Mouse (Mus musculus) limb, embryonic 13.5 days (tissue): Measurements from ENCODE around the gene Ubc. TPM values are rescaled to one million over a fixed set of nuclear protein-coding genes. Genes with fewer than 3 reads are reported as not detected.
A peak's percentile ranks its signal among the peaks of the same experiment; 100 is the strongest.

ENCODE experiments used
- ATAC-seq: fragments of 200-750 bp; cut with Nextera tagmentation; 2 replicates; pipeline ENCODE4 v1.8.0; 2017; ENCODE audit warnings: low read depth, moderate number of reproducible peaks, moderate TSS enrichment; ENCODE audit not compliant: low FRiP score
- H3K27ac ChIP-seq: fragments of 300-500 bp; sonication (generic); 2 replicates; pipeline ENCODE4 v1.5.1; 2015; ENCODE audit warnings: inconsistent platforms, mild to moderate bottlenecking, moderate library complexity
- H3K27me3 ChIP-seq: fragments of 300-500 bp; sonication (generic); 2 replicates; pipeline ENCODE4 v1.6.1; 2015; ENCODE audit warnings: mild to moderate bottlenecking, inconsistent platforms
- H3K36me3 ChIP-seq: fragments of 300-500 bp; sonication (generic); 2 replicates; pipeline ENCODE4 v1.6.1; 2015; ENCODE audit warnings: inconsistent platforms, mild to moderate bottlenecking, moderate library complexity
- H3K4me1 ChIP-seq: fragments of 300-500 bp; sonication (generic); 2 replicates; pipeline ENCODE4 v1.6.1; 2015; ENCODE audit warnings: inconsistent platforms
- H3K4me2 ChIP-seq: fragments of 300-500 bp; sonication (generic); replicated peaks from 2 replicates; pipeline ENCODE4 v1.6.1; 2015; ENCODE audit warnings: inconsistent platforms, mild to moderate bottlenecking, moderate library complexity
- H3K4me3 ChIP-seq: fragments of 300-500 bp; sonication (generic); 2 replicates; pipeline ENCODE4 v1.5.1; 2015; ENCODE audit warnings: moderate library complexity, mild to moderate bottlenecking, inconsistent platforms
- H3K9ac ChIP-seq: fragments of 300-500 bp; sonication (generic); 2 replicates; pipeline ENCODE4 v1.6.1; 2015; ENCODE audit warnings: mild to moderate bottlenecking, inconsistent platforms
- H3K9me3 ChIP-seq: fragments of 300-500 bp; sonication (generic); 2 replicates; pipeline ENCODE4 v1.6.1; 2016; ENCODE audit warnings: inconsistent platforms
- WGBS: fragments of 180-500 bp; shearing (Covaris S2); methylation state at CpG from one replicate; pipeline ENCODE4 v1.1.7; 2015; 5-methylcytosine and 5-hydroxymethylcytosine counted together
- polyA plus RNA-seq: library from polyadenylated mRNA; unstranded; fragments of >200 nt; fragmentation: Nextera tagmentation; extraction: Ambion mirVana; gene quantifications from 2 replicates; pipeline ENCODE4 v1.2.1, GENCODE M21; 2015

Gene Ubc
- polyA plus RNA-seq, 1 experiment from 2014 or later = 1,190 TPM

DNA sequence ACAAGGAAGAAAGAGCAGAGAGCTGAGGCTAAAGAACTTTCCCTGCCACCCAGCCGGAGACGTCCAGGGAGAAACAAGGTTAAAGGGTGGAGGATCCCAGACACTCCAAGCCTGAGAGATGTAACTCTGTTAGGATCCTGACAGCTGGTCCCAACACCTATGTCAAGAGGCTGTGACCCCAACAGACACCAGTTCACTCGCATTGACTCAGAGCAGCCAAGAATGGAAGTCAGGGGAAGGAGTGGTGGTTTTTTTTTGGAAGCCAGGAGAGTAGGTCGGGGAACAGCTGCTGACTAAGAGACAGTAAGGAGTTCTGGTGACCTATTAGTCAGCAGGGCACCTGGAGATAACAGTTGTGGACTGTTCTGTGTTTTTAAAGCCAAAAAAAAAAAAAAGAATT, 18.0 kb downstream of the Ubc start:
- Histone ChIP-seq H3K4me2 (no peak overlapping the region), H3K36me3 (no peaks in the 10 kb centered on the region), H3K4me3 (no peak overlapping the region), H3K9ac (no peak overlapping the region), H3K9me3 (no peaks in the 10 kb centered on the region), H3K27ac (no peak overlapping the region), H3K4me1 (no peaks in the 10 kb centered on the region), H3K27me3 (no peaks in the 10 kb centered on the region)
- no peak for ATAC-seq
- WGBS = 80% methylated on average over 4 of the region's 4 CpGs

DNA sequence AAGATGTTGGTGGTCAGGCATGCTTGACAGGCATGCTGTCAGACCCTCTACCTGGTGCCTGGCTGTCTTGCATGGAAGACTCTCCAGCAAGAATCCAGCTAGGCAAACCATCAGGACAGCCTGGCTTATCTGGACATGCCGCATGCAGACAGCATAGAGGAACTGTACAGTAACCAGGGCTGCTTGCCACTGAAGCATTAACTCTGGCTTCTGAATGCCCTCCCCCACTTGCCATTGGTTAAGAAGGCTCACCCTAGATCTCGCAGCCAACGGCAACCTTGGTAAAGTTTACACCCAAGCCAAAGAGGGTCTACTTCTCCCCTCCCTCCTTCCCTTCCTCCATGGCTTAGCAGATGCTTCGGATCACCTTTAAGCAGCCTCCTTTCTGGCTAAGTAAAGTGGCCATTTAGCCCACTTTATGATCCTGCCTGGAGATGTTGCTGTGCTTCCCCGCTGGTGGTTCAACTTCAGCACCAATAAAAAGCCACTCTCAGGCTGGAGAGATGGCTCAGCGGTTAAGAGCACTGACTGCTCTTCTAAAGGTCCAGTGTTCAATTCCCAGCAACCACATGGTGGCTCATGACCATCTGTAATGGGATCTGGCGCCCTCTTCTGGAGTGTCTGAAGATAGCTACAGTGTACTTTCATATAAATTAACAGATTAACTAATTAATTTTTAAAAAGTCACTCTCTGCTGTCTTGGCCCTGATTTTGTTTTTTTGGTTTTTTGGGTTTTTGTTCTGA, 18.9 kb downstream of the Ubc start:
- no peak overlapping the region for H3K4me3 ChIP-seq
- no peaks in the 10 kb centered on the region for H3K9me3 ChIP-seq
- H3K36me3 ChIP-seq = no peaks in the 10 kb centered on the region
- H3K9ac ChIP-seq = no peak overlapping the region
- no peaks in the 10 kb centered on the region for H3K27me3 ChIP-seq
- H3K4me1 ChIP-seq = no peaks in the 10 kb centered on the region
- ATAC-seq = no peak
- H3K27ac ChIP-seq = no peak overlapping the region
- H3K4me2 ChIP-seq = no peak overlapping the region
- WGBS = 66% methylated on average over 7 of the region's 7 CpGs

DNA sequence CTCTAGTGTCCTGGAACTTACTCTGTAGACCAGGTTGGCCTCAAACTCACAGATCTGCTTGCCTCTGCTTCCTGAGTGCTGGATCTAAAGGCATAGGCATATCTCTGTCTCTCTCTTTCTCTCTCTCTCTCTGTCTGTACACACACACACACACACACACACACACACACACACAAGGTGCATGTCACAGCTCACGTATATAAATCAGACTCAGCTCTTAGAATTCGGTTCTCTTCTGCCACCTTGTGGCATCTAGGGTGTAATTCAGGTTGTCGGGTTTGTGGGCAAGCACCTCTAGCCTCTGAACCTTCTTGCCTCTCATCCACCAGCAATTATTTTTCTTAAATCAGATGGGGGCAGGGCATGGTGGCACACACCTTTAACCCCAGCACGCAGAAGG, 21.4 kb downstream of the Ubc start:
- 1% methylated on average over 4 of the region's 4 CpGs for WGBS
- H3K36me3 ChIP-seq = no peaks in the 10 kb centered on the region
- no peaks in the 10 kb centered on the region for H3K27me3 ChIP-seq
- H3K9me3 ChIP-seq = no peaks in the 10 kb centered on the region
- no peak overlapping the region for H3K9ac ChIP-seq
- no peak overlapping the region for H3K4me3 ChIP-seq
- peak; percentile 51; the same call in 1 of the 2 replicates for ATAC-seq
- no peak overlapping the region for H3K4me2 ChIP-seq
- no peak overlapping the region for H3K27ac ChIP-seq
- no peaks in the 10 kb centered on the region for H3K4me1 ChIP-seq

DNA sequence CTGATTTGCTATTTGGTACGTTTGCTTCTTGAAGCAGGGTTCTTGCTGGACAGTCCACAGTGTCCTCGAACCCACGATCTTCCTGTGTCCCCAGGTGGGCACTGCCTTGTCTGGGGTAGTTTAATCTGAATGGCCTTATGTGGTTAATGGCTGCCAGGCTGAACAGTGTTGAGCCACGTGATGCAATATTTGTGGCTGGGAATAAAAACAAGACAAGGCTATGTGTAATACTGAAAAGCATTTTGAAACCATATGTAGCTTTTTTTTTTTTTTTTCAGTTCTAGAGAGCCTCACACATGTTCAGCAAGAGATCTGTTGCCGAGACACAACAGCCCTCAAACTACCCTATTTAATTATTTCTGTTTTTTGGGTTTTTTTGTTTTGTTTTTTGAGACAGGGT, 21.8 kb downstream of the Ubc start:
- no peaks in the 10 kb centered on the region for H3K4me1 ChIP-seq
- no peaks in the 10 kb centered on the region for H3K27me3 ChIP-seq
- H3K27ac ChIP-seq = no peak overlapping the region
- no peak for ATAC-seq
- 68% methylated on average over 5 of the region's 5 CpGs for WGBS
- no peak overlapping the region for H3K4me2 ChIP-seq
- H3K9me3 ChIP-seq = no peaks in the 10 kb centered on the region
- H3K36me3 ChIP-seq = no peaks in the 10 kb centered on the region
- H3K4me3 ChIP-seq = no peak overlapping the region
- H3K9ac ChIP-seq = no peak overlapping the region

DNA sequence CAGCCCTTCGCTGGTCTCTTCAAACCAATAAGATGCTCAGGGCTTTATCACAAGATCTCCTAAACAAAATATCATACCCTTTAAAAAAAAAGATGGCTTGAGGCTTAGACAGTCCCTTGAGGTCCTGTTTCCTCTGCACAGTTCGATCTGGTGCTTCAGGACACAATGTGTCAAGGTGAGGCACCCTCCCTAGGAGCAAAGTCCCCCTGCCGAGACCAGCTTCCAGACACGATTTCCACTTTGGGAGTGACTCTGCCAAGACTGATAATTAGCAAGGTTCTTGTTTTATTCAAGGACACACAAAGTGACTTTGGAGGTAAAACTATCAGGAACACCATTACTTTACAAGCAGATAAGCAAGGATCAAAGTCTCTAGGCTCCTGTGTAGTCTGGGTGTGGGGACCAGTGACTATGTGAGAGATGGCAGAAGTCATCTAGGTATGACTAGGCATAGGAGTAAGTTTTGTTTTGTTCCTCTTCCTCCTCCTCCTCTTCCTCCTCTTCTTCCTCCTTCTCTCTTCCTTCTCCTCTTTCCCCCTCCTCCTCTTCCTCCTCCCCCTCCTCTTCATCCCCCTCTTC, 25.1 kb downstream of the Ubc start:
- H3K27ac ChIP-seq = no peak overlapping the region
- H3K27me3 ChIP-seq = no peaks in the 10 kb centered on the region
- no peak overlapping the region for H3K4me2 ChIP-seq
- whole genome bisulfite sequencing = 74% methylated on average over 4 of the region's 4 CpGs
- no peak overlapping the region for H3K4me3 ChIP-seq
- H3K4me1 ChIP-seq = no peaks in the 10 kb centered on the region
- no peaks in the 10 kb centered on the region for H3K9me3 ChIP-seq
- H3K9ac ChIP-seq = no peak overlapping the region
- no peaks in the 10 kb centered on the region for H3K36me3 ChIP-seq
- ATAC-seq = no peak

DNA sequence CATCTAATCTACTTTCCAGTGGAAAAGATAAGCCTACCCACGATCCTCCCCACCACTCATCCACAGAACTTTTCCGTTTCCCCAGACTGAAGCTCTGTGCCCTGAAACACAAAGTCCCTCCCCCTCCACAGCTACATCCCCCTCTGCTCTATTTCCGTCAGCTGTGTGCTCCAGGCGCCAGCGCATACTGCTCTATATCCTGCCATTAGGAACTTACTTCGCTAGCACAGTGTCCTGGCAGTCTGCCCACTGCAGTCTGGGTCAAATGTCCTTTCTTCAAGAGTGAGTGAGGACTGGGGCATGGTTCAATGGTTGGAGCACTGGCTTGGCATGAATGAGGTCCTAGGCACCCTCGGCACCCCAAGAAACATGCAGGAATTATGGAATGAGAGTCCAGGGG, 26.1 kb downstream of the Ubc start:
- Histone ChIP-seq H3K4me3 (no peak overlapping the region), H3K27ac (no peak overlapping the region), H3K9ac (no peak overlapping the region), H3K4me2 (no peak overlapping the region), H3K9me3 (no peaks in the 10 kb centered on the region), H3K4me1 (no peaks in the 10 kb centered on the region), H3K36me3 (no peaks in the 10 kb centered on the region), H3K27me3 (no peaks in the 10 kb centered on the region)
- WGBS = 67% methylated on average over 7 of the region's 7 CpGs
- ATAC-seq = no peak

DNA sequence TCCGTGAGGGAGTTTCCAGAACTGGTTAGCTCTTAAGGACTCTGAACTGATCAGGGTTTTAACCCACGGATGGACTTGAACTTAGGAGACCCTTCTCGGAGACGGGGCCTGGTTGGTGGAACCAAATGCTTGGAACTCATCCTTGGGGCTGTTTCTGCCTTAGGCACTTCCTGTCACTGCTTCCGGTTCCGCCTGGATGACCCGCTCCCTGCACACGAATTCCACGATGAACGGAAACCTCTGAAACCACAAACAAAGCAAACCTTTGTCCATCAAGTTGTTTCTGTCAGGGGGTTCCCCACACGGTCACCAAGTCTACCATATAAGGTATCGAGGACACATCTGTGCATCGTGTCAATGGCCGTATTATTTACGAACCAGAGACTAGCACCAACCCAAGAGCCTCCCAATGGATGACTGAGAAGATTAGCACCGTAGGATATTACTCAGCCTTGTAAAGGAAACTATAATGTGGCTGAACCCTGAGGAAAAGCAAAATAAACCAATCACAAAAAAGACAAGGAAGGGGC, 29.0 kb downstream of the Ubc start:
- ATAC-seq = no peak
- no peaks in the 10 kb centered on the region for H3K4me1 ChIP-seq
- H3K36me3 ChIP-seq = no peaks in the 10 kb centered on the region
- no peak overlapping the region for H3K4me2 ChIP-seq
- H3K27ac ChIP-seq = no peak overlapping the region
- no peak overlapping the region for H3K4me3 ChIP-seq
- no peak overlapping the region for H3K9ac ChIP-seq
- WGBS = 75% methylated on average over 16 of the region's 16 CpGs
- H3K27me3 ChIP-seq = no peaks in the 10 kb centered on the region
- H3K9me3 ChIP-seq = no peaks in the 10 kb centered on the region

DNA sequence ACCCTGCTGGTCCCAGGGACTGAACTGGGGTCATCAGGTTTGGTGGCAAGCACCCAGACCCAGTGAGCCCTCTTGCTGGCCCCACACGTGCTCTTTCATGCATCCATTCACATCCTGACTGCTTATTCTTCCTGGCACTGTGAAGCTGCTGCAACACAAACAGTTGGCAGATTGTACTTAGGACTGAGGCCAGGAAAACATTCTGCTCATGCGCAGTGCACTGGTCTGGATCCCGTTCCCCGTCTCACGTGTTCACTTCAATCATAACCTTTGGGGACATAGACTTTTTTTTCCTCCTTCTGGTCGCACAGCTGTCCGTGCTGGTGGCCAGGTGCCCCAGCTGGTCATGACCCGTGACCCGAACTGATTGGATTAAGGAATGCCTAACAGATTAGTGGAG, 29.4 kb downstream of the Ubc start:
- Histone ChIP-seq H3K4me3 (no peak overlapping the region), H3K27ac (no peak overlapping the region), H3K4me2 (no peak overlapping the region), H3K27me3 (no peaks in the 10 kb centered on the region), H3K9me3 (no peaks in the 10 kb centered on the region), H3K9ac (no peak overlapping the region), H3K4me1 (peaks cover 5% of the 10 kb centered on the region), H3K36me3 (no peaks in the 10 kb centered on the region)
- ATAC-seq = no peak
- 78% methylated on average over 9 of the region's 9 CpGs for WGBS

DNA sequence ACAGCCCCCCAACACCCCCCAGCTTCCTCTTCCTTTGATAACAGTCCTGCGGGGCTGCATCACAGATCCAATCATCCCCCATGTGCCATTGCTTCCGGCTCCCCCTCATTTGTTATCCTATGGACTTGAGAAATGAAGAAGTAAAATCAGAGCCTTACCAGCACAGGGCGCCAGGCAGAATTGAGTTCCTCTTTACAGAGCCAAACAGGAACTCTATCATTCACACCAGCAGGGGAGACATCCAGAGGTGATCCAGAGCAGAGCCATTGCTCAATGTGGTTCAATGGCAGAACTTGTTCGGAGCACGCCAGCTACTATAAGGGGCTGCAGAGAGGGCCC, 31.8 kb downstream of the Ubc start:
- H3K9me3 ChIP-seq = 0 out of 2 replicates have a peak, but pooled peaks cover 1% of the 10 kb centered on the region
- peaks cover 13% of the 10 kb centered on the region for H3K4me1 ChIP-seq
- H3K27ac ChIP-seq = no peak overlapping the region
- H3K36me3 ChIP-seq = no peaks in the 10 kb centered on the region
- no peak overlapping the region for H3K9ac ChIP-seq
- no peaks in the 10 kb centered on the region for H3K27me3 ChIP-seq
- 81% methylated on average over 5 of the region's 5 CpGs for WGBS
- H3K4me2 ChIP-seq = no peak overlapping the region
- H3K4me3 ChIP-seq = no peak overlapping the region
- no peak for ATAC-seq

DNA sequence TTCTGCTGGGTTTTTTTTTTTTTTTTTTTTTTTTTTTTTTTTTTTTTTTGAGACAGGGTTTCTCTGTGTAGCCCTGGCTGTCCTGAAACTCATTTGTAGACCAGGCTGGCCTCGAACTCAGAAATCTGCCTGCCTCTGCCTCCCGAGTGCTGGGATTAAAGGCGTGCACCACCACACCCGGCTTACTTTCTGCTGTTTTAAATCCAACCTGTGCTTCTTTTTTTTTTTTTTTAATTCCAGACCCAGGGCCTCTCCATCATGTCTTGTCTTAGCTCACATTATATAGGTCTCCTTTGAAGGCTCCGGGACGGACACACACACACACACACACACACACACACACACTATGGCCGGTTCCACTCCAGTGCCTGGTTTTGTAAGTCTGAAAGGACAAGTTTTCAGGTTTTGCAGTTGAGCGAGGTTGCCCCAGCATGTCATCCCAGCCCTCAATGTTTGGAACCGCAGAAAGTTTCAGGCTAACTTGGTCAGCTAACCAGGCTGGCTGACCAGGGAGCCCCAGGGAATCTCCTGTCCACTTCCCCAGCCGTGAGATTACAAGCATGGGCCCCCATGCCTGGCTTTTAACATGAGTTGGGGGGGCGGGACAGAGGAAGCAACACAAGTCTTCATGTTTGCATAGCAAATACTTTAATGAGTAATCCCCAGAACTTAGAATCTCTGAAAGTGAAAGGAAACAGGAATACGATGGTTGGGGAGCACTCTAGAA, 32.3 kb downstream of the Ubc start:
- H3K4me1 ChIP-seq = peaks cover 13% of the 10 kb centered on the region
- no peaks in the 10 kb centered on the region for H3K27me3 ChIP-seq
- no peaks in the 10 kb centered on the region for H3K36me3 ChIP-seq
- no peak overlapping the region for H3K4me3 ChIP-seq
- WGBS = 81% methylated on average over 12 of the region's 12 CpGs
- H3K27ac ChIP-seq = no peak overlapping the region
- H3K9me3 ChIP-seq = peaks cover 7% of the 10 kb centered on the region; the same call in 1 of the 2 replicates
- H3K9ac ChIP-seq = no peak overlapping the region
- H3K4me2 ChIP-seq = no peak overlapping the region
- no peak for ATAC-seq

DNA sequence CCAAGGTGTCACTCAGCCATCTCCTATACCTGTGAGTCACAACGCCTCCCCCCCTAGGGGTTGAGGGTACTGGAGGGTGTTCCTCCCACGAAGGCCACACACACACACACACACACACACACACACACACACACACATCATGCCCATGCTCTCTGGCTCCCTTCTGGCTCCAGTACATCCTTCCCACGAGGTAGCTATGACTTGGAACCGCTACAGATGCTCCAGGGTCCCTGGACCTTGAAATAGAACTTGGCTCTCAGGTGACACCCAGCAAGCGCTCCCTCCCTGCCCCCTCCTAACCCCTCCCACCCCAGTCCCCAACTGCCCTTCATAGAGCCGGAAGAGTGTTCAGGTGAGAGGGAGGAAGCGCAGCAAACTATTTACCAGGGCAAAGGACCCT, 34.4 kb downstream of the Ubc start:
- no peak overlapping the region for H3K4me2 ChIP-seq
- no peak overlapping the region for H3K4me3 ChIP-seq
- ATAC-seq = no peak
- peaks cover 13% of the 10 kb centered on the region for H3K4me1 ChIP-seq
- no peaks in the 10 kb centered on the region for H3K27me3 ChIP-seq
- peaks cover 7% of the 10 kb centered on the region; the same call in 1 of the 2 replicates for H3K9me3 ChIP-seq
- no peak overlapping the region for H3K27ac ChIP-seq
- H3K36me3 ChIP-seq = no peaks in the 10 kb centered on the region
- H3K9ac ChIP-seq = no peak overlapping the region
- WGBS = 40% methylated on average over 7 of the region's 7 CpGs

DNA sequence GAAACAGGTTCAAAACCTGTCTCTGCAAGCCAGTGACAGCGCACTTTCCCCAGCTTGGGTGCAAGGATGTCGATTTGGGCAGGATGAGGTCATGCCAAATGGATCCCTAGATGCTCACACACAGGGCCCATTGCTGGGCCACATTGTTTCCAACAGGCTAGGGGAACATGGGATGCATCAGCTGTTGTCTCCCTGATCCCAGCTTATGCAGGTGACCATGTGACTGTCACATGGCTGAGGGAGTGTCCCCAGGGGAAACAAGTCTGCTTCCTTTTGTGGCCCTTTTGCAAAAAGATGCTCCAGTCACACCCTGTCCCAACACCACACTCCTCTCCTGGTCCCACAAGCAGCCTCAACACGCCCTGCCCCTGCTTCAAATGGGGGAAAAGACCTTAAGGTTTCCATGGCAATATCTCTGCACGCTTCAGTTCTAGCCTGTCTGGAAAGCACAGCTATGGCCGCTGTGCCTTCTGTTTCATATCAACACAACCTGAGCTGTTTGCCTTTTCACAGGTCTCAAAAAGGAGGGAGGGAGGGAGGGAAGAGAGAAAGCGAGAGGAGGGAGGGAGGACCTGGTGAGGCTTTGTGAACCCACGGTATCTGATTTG, 35.0 kb downstream of the Ubc start:
- no peak overlapping the region for H3K27ac ChIP-seq
- WGBS = 45% methylated on average over 7 of the region's 7 CpGs
- no peak for ATAC-seq

More for the DNA sequence above, 35.0 kb downstream of the Ubc start:
- no peaks in the 10 kb centered on the region for H3K36me3 ChIP-seq
- H3K4me1 ChIP-seq = peaks cover 13% of the 10 kb centered on the region
- no peaks in the 10 kb centered on the region for H3K27me3 ChIP-seq
- no peak overlapping the region for H3K4me2 ChIP-seq
- H3K9ac ChIP-seq = no peak overlapping the region
- H3K4me3 ChIP-seq = no peak overlapping the region
- peaks cover 7% of the 10 kb centered on the region; the same call in 1 of the 2 replicates for H3K9me3 ChIP-seq
